Mouse (Mus musculus): Measurements from ENCODE around the gene Tgfb2.

Gene Tgfb2

GRCm38 (mm10) chr1:186702391-186703255 is 3.2 kb downstream of the Tgfb2 start:
- DNase-seq (ENCODE audit: low spot score): peak; percentile 74

GRCm38 (mm10) chr1:186701206-186701905 is 4.4 kb downstream of the Tgfb2 start:
- peak; percentile 49 for DNase-seq (ENCODE audit: low spot score)

- DNase-seq (ENCODE audit: low spot score): no peak
Observed at GRCm38 (mm10) chr1:186700496-186700895, 5.3 kb downstream of the Tgfb2 start.

GRCm38 (mm10) chr1:186698583-186699338 is 7.0 kb downstream of the Tgfb2 start:
- no peak for DNase-seq (ENCODE audit: low spot score)

- DNase-seq (ENCODE audit: low spot score): no peak
Observed at GRCm38 (mm10) chr1:186696231-186696630, 9.6 kb downstream of the Tgfb2 start.

GRCm38 (mm10) chr1:186695361-186695760 is 10.4 kb downstream of the Tgfb2 start:
- no peak for DNase-seq (ENCODE audit: low spot score)

GRCm38 (mm10) chr1:186692370-186692769 is 13.4 kb downstream of the Tgfb2 start:
- peak; percentile 45 for DNase-seq (ENCODE audit: low spot score)

- DNase-seq (ENCODE audit: low spot score): no peak
Observed at GRCm38 (mm10) chr1:186691708-186692107, 14.1 kb downstream of the Tgfb2 start.

- DNase-seq (ENCODE audit: low spot score): no peak
Observed at GRCm38 (mm10) chr1:186684041-186684440, 21.7 kb downstream of the Tgfb2 start.

DNA sequence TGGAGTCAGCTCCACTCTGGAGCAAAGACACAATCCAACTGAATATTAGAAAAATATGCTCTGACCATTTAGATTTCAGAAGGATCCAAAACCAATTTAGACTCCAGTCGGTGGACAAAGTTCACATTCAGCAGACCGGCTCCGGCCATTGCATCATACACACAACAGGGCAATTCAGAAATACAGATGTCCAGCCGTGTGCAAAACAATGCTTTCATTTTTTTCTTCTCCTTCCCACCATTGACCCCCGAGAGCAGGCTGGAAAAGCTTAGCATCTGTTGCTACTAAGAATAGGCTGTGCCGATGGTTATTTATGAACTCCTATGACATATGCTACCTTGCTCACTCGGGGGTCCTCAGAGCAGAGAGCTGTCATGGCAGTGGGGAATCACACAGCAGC is 23.2 kb downstream of the Tgfb2 start:
- peak; percentile 49 for DNase-seq (ENCODE audit: low spot score)

- no peak for DNase-seq (ENCODE audit: low spot score)
Observed at GRCm38 (mm10) chr1:186677614-186678013, 28.2 kb downstream of the Tgfb2 start.

DNA sequence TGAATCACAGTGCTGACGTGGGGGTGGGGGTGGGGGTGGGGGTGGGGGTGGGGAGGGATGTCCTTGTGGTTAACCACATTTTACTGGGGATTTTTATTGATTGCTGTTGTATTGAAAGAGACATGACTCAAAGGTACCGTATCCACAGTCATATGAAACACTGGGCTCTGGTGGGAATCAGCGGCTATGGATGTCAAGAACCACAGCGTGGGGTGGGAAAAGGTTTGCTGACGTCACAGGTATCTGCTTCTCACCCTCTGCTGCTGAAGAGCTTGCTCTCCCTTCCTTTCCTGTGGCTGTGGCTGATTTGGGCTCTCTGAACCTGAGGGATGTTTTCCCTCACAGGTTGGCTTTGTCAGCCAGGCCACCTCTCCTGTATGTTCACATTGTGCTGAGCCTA is 29.6 kb downstream of the Tgfb2 start:
- no peak for DNase-seq (ENCODE audit: low spot score)

DNA sequence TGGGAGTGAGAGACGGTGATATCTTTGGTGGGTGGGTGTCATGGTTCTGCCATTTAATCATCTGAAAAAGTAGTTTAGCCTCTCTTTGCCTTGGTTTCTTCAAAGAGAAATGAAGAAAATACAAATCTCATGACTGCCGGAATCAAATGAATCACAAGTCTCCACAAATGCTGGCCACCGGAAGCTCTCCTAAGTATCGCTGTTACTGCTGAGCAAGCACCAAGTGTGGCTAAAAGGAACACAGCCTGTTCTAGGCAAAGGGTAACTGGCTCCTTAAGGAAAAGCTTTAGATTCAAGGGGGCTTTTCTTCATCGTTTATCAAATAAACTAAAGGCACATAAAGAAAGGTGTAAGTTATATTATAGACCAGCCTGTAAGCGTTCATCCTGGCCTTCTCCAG is 30.5 kb downstream of the Tgfb2 start:
- no peak for DNase-seq (ENCODE audit: low spot score)

- no peak for DNase-seq (ENCODE audit: low spot score)
Observed at GRCm38 (mm10) chr1:186674621-186675020, 31.2 kb downstream of the Tgfb2 start.

DNA sequence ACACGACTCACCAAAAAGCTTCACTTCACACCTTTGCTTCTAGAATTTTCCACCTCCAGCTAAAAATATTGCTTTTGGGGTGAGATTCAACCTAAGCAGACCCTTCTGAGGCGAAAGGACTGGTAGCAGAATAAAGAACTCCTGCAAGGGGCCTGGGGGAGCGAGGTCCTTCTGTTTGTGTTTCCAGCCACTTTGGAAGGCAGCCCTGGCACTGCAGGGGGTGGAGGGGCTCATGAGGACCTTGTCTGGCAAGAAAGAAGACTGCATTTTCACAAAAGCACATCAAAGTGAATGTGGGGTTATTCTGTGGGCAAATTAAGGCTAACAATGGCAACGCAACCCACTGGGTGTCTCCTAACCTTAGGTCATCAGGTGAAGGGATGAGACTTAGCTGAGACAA is 32.6 kb downstream of the Tgfb2 start:
- no peak for DNase-seq (ENCODE audit: low spot score)

DNA sequence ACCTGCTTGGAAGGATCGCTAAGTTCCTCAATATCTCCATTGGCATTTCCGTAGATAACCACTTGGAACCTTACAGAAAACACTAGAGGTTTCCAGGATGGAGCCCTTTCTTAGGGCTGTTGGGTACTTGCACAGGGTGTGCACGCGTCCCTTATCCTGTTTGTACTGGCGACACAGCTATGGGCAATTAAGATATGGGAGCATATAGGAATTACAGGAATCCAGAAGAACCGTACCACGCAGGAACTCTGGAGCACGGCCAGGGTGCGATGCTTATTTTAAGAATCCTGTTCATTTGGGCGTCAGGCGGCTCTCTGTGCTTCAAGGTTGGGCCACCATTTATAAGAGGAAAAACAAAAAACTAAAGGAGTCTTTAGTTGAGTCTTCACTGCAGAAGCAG is 42.4 kb downstream of the Tgfb2 start:
- no peak for DNase-seq (ENCODE audit: low spot score)

GRCm38 (mm10) chr1:186662996-186663395 is 42.8 kb downstream of the Tgfb2 start:
- DNase-seq (ENCODE audit: low spot score): peak; percentile 79

DNA sequence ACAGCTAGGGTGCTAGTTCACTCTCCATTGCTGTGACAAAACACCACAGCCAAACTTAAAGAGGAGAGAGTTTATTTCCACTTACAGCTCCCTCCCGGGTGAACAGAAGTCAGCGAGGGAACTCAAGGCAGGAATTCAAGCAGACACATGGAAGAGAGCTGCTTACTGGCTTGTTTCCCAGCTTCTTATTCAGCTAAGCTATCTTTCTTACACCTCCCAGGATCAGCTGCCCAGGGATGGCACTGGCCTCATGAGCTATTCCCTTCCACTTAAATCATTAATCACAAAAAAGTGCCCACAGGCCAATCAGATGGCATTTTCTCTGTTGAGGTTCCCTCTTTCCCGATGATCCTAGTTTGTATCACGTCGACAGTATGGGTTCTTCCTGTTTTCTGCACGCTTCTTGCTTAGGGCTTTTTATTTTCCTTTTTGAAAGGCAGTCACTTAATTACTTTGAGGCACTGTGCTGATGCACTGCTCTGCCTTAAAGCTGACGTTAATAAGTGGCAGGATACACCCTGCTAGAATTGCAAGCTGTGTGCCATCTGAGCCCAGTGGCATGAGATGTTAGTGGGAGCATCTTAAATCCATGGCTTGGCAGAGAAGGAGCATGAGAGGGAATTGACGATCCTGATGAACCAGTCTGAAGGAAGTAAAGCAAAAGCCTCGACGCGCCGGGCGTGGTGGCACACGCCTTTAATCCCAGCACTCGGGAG is 44.4 kb downstream of the Tgfb2 start:
- DNase-seq (ENCODE audit: low spot score): no peak

GRCm38 (mm10) chr1:186658783-186659182 is 47.0 kb downstream of the Tgfb2 start:
- peak; percentile 50 for DNase-seq (ENCODE audit: low spot score)

GRCm38 (mm10) chr1:186657559-186658219 is 48.1 kb downstream of the Tgfb2 start:
- DNase-seq (ENCODE audit: low spot score): no peak

GRCm38 (mm10) chr1:186656732-186657329 is 49.0 kb downstream of the Tgfb2 start:
- no peak for DNase-seq (ENCODE audit: low spot score)

Measured in retina, embryonic 14.5 days (tissue).